Mouse (Mus musculus) hindbrain, embryonic 13.5 days (tissue): ENCODE results near the gene Trpm2. TPM values are rescaled to one million over a fixed set of nuclear protein-coding genes. Genes with fewer than 3 reads are reported as not detected.

Source experiments
- polyA plus RNA-seq: library from polyadenylated mRNA; unstranded; fragments of >200 nt; fragmentation: Nextera tagmentation; extraction: Ambion mirVana; gene quantifications from 2 replicates; pipeline ENCODE4 v1.2.1, GENCODE M21; 2015

The Trpm2 gene
- polyA plus RNA-seq, 1 experiment from 2014 or later = 3.9 TPM

Other genes with a start within 250 kb of the Trpm2 start
- gene Krtap12-1, start 250.0 kb downstream of the Trpm2 start, polyA plus RNA-seq = not detected in 2 replicates
- not detected in 2 replicates for gene Gm10100, start 244.1 kb downstream of the Trpm2 start, polyA plus RNA-seq
- gene Gm18596, start 227.9 kb downstream of the Trpm2 start, polyA plus RNA-seq = not detected in 2 replicates
- gene Gm9736, start 219.2 kb downstream of the Trpm2 start, polyA plus RNA-seq = not detected in 2 replicates
- not detected in 2 replicates for gene Gm3233, start 210.9 kb downstream of the Trpm2 start, polyA plus RNA-seq
- not detected in 2 replicates for gene Gm3238, start 199.2 kb downstream of the Trpm2 start, polyA plus RNA-seq
- gene Gm7138, start 193.6 kb downstream of the Trpm2 start, polyA plus RNA-seq = not detected in 2 replicates
- gene Gm3250, start 188.0 kb downstream of the Trpm2 start, polyA plus RNA-seq = not detected in 2 replicates
- gene Gm7137, start 182.4 kb downstream of the Trpm2 start, polyA plus RNA-seq = not detected in 2 replicates
- not detected in 2 replicates for gene Gm9639, start 175.5 kb downstream of the Trpm2 start, polyA plus RNA-seq
- not detected in 2 replicates for gene Gm19668, start 171.4 kb downstream of the Trpm2 start, polyA plus RNA-seq
- not detected in 2 replicates for gene Gm9507, start 158.7 kb downstream of the Trpm2 start, polyA plus RNA-seq
- gene Gm2696, start 155.9 kb downstream of the Trpm2 start, polyA plus RNA-seq = not detected in 2 replicates
- gene Krtap10-4, start 143.5 kb downstream of the Trpm2 start, polyA plus RNA-seq = not detected in 2 replicates
- gene Krtap10-10, start 134.6 kb downstream of the Trpm2 start, polyA plus RNA-seq = not detected in 2 replicates
- not detected in 2 replicates for gene Gm36176, start 123.8 kb downstream of the Trpm2 start, polyA plus RNA-seq
- not detected in 2 replicates for gene Gm10318, start 117.7 kb downstream of the Trpm2 start, polyA plus RNA-seq
- gene Gm3285, start 108.6 kb downstream of the Trpm2 start, polyA plus RNA-seq = not detected in 2 replicates
- 12.5 and 14.0 TPM in 2 replicates for gene Lrrc3, start 68.0 kb downstream of the Trpm2 start, polyA plus RNA-seq
- gene 1810043G02Rik, start 8.0 kb upstream of the Trpm2 start, polyA plus RNA-seq = 38.1 and 40.5 TPM in 2 replicates
- gene Pfkl, start 39.5 kb upstream of the Trpm2 start, polyA plus RNA-seq = 106 and 107 TPM in 2 replicates
- gene Dnmt3l, start 71.4 kb upstream of the Trpm2 start, polyA plus RNA-seq = not detected in 2 replicates
- 0.10 TPM in 1 of 2 replicates, not detected in the other for gene Aire, start 73.0 kb upstream of the Trpm2 start, polyA plus RNA-seq
- 0.56 and 0.61 TPM in 2 replicates for gene Icosl, start 98.7 kb upstream of the Trpm2 start, polyA plus RNA-seq
- gene D10Jhu81e, start 199.2 kb upstream of the Trpm2 start, polyA plus RNA-seq = 20.3 and 21.8 TPM in 2 replicates
- gene Pwp2, start 214.6 kb upstream of the Trpm2 start, polyA plus RNA-seq = 15.5 and 17.3 TPM in 2 replicates